Mouse (Mus musculus): Measurements from ENCODE around the gene Zfp651.

Gene Zfp651

DNA sequence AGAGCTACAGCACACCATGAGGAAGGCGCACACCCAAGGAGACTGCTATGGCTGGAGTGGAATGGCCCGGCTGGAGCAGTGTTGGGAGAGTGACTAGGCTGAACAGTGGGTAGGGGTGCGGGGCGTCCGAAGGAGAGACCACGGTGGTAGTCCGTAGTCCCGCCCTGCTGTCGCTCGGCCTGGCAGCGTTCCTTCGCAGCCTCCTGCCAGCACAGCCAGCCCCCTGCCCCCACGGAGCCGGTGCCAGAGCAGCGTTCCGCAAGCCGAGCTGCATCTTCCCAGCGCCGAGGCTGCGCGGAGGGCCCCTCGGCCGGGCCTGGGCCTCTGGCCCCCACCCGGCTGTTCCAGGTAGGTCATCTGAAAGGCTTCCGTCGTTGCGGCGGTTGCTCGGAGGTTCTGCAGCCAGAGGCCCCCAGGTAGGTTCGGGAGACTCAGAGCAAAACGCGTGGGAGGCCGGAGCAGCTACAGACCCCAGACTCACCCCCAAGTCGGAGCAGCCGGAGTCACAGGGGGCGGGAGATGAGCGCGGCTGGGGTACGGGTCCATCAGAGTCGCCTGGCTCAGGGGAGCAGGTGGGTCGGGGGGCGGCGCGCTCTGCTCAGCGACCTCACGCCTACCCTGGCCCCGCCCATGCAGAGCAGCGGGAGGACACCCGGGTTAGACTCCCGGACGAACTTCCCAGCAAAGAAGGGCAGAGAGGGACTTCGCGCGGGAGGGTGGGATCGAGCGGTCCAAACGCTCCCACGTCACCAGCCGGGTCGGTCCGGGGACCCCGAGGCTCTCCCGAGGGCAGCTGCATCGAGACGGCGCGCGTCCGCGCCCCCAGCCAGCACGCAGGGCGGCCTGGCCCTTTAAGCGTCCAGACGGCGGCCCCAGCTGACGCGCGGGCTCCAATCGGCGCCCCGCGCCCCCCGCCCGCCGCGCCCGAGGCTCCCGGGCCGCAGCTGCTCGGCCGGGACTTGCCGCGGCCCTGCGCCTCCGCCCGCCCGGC, at the start of gene Zfp651:
TSS of gene Zfp651 (plus strand) at position 240 of the 991 bp plus-strand sequence.
- peak; percentile 70 for DNase-seq (ENCODE audit: low read depth, low spot score)

DNA sequence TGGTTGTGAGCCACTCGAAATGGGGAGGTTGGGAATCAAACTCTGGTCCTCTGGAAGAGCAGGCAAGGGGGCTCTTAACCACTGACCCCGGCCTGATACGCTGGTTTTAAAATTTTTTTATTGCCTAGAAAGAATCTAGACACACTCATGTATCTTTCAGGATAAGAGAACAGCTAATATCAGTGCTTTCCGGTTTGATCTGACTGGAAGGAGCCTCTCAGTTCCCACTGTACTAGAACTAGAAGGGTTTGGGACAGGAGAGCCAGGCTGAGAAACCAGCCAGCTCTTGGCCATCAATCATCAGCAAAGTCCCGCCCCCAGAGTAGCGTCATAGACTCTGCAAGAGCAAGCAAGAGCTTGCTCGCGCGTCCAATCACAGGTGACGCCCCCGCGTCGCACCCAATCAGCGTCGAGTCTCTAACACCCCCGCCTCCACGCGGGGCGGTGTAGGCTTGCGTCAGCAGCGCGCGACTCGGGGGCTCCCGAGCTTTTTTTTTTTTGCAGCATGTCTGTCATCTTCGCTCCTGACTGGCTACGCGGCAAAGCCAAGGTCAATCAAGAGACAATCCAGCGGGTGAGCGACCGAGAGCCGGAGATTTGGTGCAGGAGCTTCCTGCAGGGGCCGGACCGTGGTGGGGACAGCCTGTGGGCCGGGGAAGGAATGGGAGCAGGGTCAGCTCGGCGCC, 49.1 kb upstream of the Zfp651 start, which contains the start of gene Ss18l2:
TSS of gene Ss18l2 (plus strand) at position 432 of the 686 bp plus-strand sequence.
- peak; percentile 99 for DNase-seq (ENCODE audit: low read depth, low spot score)

DNA sequence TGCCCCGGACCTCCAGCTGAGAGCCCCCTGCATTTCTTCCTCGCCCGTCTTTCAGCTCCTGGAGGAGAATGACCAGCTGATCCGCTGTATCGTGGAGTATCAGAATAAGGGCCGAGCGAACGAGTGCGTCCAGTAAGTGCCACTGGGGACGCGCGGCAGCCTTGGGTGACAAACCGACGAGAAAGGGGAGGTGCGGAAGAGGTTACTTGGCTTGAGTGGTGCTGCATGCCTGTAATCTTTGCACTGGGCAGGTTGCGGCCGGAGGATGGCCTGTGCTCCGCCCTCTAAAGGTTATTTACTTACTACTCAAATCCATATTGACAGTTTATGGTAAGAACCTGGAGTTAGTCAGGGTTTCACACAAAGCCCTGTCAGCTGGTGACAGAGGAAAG, 48.5 kb upstream of the Zfp651 start:
- DNase-seq (ENCODE audit: low read depth, low spot score) = no peak

DNA sequence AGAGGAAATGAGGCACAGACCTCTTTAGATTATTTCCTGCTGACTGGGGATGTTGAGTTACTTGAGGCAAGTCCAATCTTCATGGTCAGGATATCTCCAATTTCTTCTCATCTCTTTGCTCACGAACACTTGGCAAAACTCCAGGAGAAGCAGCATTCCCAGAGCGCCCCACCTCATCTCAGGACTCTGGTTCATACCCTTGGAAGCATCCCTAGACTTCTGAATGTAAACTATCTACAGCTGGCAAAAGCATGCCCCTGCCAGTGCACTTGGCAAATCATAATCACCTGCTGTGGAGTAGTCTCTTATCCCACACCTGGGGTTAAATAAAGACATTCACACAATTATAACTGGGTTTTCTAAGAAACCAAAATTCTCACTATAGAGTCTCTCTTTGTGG, 42.1 kb upstream of the Zfp651 start:
- no peak for DNase-seq (ENCODE audit: low read depth, low spot score)

DNA sequence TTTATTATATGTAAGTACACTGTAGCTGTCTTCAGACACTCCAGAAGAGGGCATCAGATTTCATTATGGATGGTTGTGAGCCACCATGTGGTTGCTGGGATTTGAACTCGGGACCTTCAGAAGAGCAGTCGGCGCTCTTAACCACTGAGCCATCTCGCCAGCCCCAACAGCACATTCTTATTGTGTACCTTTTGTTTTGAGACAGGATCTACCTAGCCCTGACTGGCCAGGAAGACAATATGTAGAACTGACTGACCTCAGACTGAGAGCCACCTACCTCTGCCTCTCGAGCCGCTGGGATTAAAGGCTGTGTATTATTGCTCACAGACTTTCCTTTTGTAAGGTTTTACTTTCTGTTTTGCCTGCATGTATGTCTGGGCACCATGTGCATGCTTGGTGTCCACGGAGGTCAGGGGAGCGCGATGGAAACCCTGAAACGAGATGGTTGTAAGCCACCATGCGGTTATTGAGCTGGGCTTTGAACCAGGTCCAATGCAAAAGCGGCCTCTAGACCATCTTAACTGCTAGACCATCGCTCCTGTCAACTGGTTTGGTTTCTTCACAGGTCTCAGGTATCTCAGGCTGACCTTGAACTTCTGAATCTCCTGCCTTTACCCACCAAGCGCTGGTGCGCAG, 40.9 kb upstream of the Zfp651 start:
- no peak for DNase-seq (ENCODE audit: low read depth, low spot score)

DNA sequence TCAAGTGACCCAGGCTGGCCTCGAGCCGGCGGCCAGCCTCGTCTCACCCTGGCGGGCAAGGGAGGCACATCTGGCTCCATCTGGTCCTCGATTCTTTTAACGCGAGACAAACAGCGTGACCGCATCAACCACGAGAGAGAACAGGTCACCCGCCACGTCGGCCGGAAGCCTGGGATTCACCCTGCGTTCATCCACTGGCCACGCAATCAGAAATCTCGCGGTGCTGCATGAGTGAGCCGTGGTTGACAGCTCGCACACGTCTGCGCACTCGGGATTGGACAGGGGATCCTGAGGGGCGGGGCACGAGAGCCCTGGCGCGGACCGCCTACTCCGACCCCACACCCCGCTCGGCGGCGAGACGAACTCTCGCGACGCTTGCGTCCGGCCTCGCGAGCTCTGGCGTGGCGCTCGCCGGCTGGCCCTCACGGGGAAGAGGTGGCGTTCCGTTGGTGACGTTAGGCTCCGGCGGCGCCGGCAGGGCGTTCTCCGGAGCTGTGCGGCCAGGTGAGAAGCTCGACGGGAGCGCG, 40.3 kb upstream of the Zfp651 start, which contains the start of gene Nktr:
TSS of gene Nktr (plus strand) at position 378 of the 527 bp plus-strand sequence.
- DNase-seq (ENCODE audit: low read depth, low spot score) = peak; percentile 98

DNA sequence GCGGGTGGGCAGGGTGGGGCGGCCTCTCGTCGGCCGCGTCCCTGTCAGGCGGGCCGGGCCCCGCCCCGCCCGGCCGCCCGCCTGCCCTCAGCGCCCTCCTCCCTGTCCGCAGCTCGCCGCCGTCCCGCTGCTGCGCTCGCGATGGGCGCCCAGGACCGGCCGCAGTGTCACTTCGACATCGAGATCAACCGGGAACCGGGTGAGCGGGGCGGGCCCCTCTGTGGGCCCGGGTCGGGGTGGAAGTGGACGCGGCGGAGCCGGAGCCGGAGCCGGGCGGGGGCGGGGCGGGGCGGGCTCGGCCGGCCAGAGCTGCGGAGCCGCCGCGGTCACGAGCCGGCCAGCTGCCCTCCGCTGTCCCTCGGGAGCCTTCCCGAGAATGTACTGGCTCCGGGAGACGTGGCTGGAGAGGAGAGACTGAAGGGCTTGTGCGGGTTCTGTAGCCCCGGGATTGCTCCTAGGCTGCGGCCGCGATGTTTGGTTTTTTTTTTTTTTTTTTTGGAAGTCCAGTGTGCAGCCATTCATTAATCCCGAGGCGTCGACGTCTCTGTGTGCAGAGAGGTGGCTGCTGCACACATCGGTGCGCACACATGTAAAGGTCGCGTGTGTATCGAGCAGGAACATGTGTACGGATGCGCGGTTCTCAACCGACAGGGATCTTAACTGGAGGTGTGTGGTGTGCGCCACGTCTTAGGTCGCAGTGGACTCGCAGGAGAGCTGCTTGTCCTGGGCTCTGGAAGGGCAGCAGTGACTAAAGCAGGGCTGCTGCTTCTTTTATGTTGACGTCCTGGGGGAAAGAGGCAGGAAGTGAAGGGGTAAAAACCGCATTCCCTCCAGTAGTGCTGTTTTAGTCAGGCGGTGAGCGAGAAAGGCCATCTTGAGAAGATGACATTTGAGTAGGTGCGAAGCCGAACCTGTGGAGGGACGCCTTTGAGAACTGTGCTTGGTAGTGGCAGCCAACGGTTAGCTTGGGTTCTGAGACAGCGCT, 39.5 kb upstream of the Zfp651 start:
- DNase-seq (ENCODE audit: low read depth, low spot score) = peak; percentile 57

DNA sequence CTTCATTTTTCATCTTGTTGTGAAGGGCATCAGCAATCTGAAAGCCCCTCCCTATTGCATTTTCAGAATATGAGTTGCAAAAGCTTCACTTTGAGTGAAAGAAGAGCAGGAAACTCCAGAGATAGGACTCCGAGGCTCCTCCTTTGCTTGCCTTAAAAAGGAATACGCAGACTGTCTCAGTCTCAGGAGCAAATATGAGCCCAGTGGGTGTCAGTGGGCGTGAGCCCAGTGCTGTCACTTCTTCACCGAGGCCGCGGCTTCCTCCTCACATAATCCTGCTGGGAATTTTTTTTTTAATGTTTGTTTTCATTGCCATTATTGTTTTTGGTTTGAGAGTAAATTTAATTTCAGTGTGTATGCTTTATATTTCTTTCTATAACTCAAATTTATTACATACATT, 18.6 kb upstream of the Zfp651 start:
- no peak for DNase-seq (ENCODE audit: low read depth, low spot score)

DNA sequence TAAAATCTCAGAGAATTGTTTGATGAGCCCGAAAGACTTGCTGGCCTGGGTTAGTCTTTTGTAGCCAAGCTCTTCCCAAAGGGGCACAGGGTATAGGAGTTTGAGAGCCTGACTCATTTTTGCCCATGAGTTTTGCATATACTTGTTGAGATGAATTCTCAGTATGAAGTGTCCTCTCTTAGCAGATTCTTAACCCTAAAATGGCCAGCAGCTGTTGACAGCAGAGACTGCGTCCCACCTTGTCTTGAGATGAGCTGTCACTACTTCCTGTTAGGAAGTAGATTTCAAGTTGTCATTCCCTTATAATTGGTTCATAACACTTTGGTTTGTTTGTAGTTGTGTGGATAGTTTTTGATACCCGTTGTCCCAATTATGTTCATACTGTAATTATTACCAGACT, 18.0 kb upstream of the Zfp651 start:
- no peak for DNase-seq (ENCODE audit: low read depth, low spot score)

DNA sequence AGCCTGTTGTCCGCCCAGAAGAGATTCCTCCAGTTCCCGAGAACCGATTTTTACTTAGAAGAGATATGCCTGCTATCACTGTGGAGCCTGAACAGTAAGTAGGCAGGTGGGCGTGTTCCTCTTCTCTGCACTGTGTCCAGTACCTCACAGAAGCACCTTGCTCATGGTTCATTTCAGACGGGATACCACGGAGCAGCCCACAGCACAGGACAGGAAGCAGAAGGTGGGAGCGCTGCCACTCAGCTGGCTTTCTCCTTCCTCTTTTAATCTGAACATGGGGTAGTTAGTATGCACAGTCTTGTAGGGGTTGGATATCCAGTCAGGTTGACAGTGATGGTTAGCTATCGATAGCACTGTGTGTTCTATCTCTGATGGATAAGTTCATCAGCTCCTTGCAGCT, 15.1 kb upstream of the Zfp651 start:
- DNase-seq (ENCODE audit: low read depth, low spot score) = no peak

DNA sequence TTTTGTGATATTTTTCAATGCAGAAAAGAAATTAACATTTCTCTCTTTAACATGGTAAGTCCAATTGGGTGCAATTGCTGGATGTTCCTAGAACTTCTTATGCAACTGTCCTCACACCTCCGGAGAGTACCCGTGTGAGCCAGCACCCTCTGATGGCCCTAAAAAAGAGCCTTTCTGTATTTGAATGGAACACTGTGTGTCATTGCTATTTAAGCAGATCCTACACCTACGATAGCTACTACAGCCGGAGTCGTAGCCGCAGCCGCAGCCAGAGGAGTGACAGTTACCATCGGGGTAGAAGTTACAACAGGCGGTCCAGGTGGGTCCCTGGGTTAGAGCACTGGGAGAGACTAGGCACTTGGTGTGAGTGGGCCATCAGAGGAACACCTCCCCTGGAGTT, 6.4 kb upstream of the Zfp651 start:
- DNase-seq (ENCODE audit: low read depth, low spot score) = no peak

DNA sequence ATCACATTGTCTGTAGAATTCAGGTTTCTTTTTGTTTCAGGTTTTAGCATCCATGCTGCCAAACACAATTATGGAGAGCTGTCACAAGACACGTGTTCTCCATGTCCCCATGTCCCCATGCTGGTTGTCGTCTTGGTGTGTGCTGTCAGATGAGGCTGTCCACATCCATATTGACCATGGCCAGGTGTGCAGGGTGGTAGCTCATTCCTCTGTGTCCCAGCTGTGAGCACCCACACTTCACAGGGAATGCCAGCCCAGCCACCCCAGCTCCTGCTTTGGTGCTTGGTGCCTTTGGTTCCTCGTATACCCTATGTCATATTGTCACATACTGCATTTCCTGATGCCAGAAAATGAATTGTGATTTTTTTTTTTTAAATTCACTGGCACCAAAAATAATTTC, 4.5 kb upstream of the Zfp651 start:
- DNase-seq (ENCODE audit: low read depth, low spot score) = no peak

DNA sequence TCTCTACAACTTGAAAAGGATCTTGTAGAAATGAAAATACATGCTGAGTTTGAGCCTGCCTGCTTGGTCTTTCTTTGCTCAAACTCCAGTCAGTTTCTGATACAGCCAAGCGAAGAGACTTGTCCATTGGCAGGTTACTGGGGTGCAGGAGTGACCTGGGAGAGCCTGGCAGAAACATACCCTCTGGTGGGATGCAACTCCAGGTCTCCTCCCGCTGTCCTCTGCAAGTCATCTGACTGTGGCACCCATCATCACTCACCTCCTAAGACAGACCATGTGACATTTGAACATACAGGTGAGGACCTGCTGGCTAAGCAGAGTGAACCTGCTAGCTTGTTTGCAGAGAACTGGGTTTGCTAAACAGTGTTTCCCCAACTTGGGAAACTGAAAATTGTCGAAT, 2.3 kb upstream of the Zfp651 start:
- DNase-seq (ENCODE audit: low read depth, low spot score) = no peak

DNA sequence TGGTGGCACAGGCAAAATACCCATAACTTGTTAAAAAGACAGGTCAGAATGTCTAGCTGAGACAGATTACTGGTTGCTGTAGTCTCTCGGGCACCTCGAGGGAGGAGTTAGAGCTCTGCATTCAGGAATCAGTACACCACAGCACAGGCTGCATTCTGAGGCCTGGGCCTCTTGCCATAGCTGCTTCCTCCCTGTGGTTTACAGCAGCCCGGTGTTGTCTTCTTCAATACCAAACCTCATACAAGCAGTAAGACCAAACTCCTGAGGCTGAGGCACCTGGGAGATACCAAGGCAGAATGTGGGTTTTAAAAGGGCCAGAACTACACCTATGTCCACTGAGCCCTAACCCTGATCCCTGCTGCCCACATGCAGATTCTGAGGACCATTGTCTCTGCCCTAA, 1.7 kb upstream of the Zfp651 start:
- DNase-seq (ENCODE audit: low read depth, low spot score) = peak; percentile 14

DNA sequence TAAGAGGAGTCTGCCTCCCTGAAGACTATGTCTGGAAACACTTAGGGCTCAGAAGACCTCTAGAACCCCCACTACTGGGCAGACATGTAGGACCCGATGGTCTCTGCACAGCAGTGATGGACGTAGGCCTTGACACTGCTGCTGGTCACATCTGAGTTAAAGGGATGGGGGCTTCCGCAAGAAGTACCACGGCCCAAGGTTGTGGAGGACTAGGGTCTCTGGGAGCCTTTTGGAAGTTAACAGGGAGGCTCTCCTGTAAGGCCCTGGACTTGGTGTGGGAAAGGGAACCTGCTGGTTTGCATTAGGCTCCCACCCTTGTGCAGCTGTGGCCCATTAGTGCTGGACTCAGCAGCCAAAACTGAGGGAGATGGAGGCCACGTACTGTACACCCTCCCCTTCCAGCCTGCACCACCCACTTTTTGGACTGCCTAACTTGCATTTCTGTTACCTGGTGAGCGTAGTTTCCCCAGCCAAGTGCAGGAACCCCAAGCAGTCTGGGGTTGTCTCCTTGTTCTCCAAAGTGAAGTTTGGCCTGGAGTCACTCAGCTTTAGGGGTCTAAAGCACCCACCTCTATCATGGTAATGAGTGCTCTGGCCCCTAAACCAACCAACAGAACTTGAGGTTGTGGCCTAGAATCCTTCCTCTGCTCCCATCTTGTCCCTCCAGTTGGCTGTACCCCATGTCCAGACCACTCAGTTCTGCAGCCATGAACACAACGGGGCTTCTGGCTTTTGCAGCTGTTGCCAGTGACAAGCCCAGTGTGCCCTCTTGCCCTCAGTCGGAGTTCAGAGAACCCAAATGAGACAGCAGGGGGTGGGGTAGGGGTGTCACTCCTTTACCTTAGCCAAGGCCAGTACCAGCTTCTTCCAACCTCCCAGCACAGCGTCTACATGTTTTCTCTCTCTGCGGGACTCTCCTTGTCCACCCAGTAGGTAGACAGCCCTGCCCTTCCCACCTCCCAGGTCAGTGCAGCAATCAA, 1.0 kb upstream of the Zfp651 start:
- peak; percentile 61 for DNase-seq (ENCODE audit: low read depth, low spot score)

DNA sequence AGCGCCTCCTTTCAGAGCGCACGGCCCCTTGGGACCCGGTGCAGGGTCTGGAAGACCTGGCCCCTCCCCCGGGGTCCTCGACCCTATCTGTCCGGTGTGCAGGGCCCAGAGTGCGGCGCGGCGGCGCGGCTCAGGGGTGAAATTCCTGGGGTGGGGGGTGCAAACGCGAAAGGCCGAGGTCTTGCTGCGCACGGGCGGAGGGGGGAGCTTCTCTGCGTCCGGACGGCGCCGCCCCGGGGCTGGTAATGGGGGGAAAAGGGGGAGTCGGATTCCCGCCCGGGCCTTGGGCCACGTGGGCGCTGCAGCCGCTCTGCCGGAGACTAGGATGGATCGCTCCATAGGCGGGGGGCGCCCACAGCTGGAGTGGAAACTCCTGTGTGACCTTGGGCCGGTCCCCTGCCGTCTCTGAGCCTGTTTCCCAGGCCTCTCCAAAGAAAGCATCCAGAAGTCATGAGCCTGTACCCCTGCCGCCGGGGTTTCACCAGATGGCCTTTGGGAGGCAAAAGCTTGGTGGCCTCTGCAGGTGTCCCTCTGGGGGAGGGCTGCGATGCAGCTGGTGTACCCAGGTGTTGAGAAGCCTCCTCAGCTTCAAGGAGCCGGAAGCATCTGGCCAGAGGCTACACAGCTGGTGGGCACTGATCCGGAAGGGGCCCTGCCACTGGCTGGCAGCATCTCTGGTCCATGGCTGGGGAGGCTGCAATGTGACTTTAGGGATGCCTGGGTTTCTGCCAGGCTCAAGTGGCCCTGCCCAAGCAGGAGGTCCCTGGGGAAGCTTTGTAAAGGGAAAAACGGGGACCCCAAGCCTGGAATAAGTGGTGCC, 1.4 kb downstream of the Zfp651 start:
- peak; percentile 86 for DNase-seq (ENCODE audit: low read depth, low spot score)

DNA sequence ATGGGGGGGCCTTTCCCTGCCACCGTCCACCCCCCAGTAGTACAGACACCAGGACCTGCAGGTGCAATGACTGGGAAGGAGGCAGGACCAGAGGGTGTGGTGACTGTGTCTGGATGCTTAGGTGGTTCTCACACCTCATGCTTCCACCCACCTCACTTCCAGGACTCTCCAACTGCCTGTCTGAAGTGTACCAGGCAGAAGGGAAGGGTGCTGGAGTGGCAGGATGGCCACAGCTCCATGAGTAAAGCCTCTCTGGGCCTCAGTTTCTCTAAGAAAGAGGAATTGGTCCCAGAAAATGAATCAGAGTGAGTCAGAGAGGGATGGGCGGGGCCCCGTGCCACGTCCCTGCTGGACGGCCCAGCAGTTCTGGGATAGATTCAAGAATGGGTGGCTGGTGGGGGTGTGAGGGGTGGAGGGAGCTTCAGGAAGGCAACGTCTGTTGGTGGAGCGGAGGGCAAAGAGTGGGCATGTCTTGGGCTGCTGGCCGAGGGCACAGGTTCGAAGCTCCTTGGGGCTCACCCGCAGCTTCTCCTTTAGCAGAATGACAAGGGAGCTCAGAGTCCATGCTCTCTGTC, 2.0 kb downstream of the Zfp651 start:
- no peak for DNase-seq (ENCODE audit: low read depth, low spot score)

DNA sequence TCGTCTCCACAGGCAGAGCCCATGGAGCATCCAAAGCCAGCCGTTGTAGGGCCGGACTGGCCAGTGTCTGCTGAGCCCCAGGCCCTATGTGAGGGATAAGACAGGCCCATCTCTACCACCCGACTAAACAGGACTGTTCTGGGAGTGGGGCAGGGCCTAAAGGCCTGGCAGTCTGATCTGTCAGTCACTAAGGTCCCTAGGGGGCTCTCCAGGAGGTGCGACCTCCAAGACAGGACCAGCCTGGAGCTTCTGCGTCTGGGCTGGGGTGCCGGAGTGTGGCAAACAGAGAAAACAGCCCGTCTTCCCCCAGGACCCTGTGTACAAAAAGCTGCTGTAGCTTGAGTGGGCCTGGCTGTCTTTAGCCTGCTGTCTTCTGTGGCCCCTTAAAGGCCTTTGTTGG, 2.7 kb downstream of the Zfp651 start:
- DNase-seq (ENCODE audit: low read depth, low spot score) = no peak
